ENCODE assay signal across 8 mouse cellular contexts in genomic region chr17:43518644-43519409, GRCm38 (mm10). TPM values are rescaled to one million over a fixed set of nuclear protein-coding genes. Genes with fewer than 3 reads are reported as not detected.
DNase-seq lines count a peak whose midpoint lies in the region; ATAC-seq and TF ChIP-seq lines count a peak whose summit lies in the region.

No protein-coding gene starts in this region.

- TF ChIP-seq CTCF in cortical plate, adult 2 months (IDR thresholded peaks at IDR 0.05; ENCODE audit: extremely low read depth, insufficient read depth, low read length): peak; percentile 68

- H3K27me3 ChIP-seq in intestine, embryonic 16.5 days (replicated peaks; ENCODE audit: control insufficient read depth, insufficient read depth, low read length): no peaks in the 10 kb centered on the region
- no peaks in the 10 kb centered on the region for H3K27me3 ChIP-seq in midbrain, embryonic 13.5 days

- no peak overlapping the region for H3K4me2 ChIP-seq in intestine, embryonic 16.5 days (ENCODE audit: low read depth, low read length)
- H3K4me2 ChIP-seq in midbrain, embryonic 13.5 days (replicated peaks): no peak overlapping the region

- no peak for ATAC-seq in CD4-positive, CD25-positive, alpha-beta regulatory T cell, adult 4 months
- peak; percentile 89 for ATAC-seq in intestine, embryonic 16.5 days
- ATAC-seq in midbrain, embryonic 13.5 days: peak; percentile 87

- DNase-seq in CD4-positive, CD25-positive, alpha-beta regulatory T cell, adult 2 months (ENCODE audit: low read depth, low spot score): peak; percentile 44
- DNase-seq in gastrocnemius, postnatal 36 days: peak; percentile 21 to 33
- peak; percentile 39 to 51 for DNase-seq in left cerebral cortex, postnatal 36 days (ENCODE audit: low spot score in 2 of 2)
- peak; percentile 18 to 72 for DNase-seq in spleen, postnatal 10 days (ENCODE audit: low spot score in 2 of 2)

- no peak overlapping the region for H3K27ac ChIP-seq in cortical plate, adult 2 months (ENCODE audit: insufficient read depth, low read length)
- no peak overlapping the region for H3K27ac ChIP-seq in intestine, embryonic 16.5 days (ENCODE audit: low read length)
- no peak overlapping the region for H3K27ac ChIP-seq in midbrain, embryonic 13.5 days

- H3K9ac ChIP-seq in intestine, embryonic 16.5 days (ENCODE audit: low read depth, low read length): no peak overlapping the region
- no peak overlapping the region for H3K9ac ChIP-seq in midbrain, embryonic 13.5 days (replicated peaks)

- 26% methylated on average over 18 of the region's 18 CpGs for WGBS in intestine, embryonic 16.5 days
- 27% methylated on average over 18 of the region's 18 CpGs for WGBS in midbrain, embryonic 13.5 days

- no peaks in the 10 kb centered on the region for H3K4me1 ChIP-seq in cortical plate, adult 2 months (ENCODE audit: control insufficient read depth, insufficient read depth, low read length)
- no peaks in the 10 kb centered on the region for H3K4me1 ChIP-seq in intestine, embryonic 16.5 days (ENCODE audit: control insufficient read depth, insufficient read depth, low read length)
- H3K4me1 ChIP-seq in midbrain, embryonic 13.5 days (replicated peaks): no peaks in the 10 kb centered on the region

- TF ChIP-seq POLR2A in cortical plate, adult 2 months (IDR thresholded peaks at IDR 0.05; ENCODE audit: extremely low read depth, insufficient read depth, low read length): no peak

- no peaks in the 10 kb centered on the region for H3K36me3 ChIP-seq in intestine, embryonic 16.5 days (ENCODE audit: control insufficient read depth, insufficient read depth, low read length)
- no peaks in the 10 kb centered on the region for H3K36me3 ChIP-seq in midbrain, embryonic 13.5 days

- no peak overlapping the region for H3K4me3 ChIP-seq in cortical plate, adult 2 months (ENCODE audit: insufficient read depth, low read length)
- no peak overlapping the region for H3K4me3 ChIP-seq in intestine, embryonic 16.5 days (ENCODE audit: low read length)
- no peak overlapping the region for H3K4me3 ChIP-seq in midbrain, embryonic 13.5 days (replicated peaks)

- intact Hi-C loops in gastrocnemius, postnatal 36 days (cut with DNase I): loop anchor here (1.0 kb wide), 1 partner anchor 87 kb away; no protein-coding TSS in a partner anchor
- intact Hi-C loops in left cerebral cortex, postnatal 36 days (cut with DNase I): loop anchor here (1.0 to 5.0 kb wide), 3 partner anchors 48 to 92 kb away; partner anchors contain the start of gene Pla2g7

- no peaks in the 10 kb centered on the region for H3K9me3 ChIP-seq in intestine, embryonic 16.5 days (ENCODE audit: control insufficient read depth, low read length)
- H3K9me3 ChIP-seq in midbrain, embryonic 13.5 days: peaks cover 7% of the 10 kb centered on the region; the same call in 1 of the 2 replicates

RNA-seq across cellular contexts. Expression of gene Mep1a, which starts 16.2 kb away (rescaled TPM):
- not detected for polyA plus RNA-seq in CD4-positive, CD25-positive, alpha-beta regulatory T cell, adult 4 months (2017; shearing (Covaris generic))
- polyA plus RNA-seq in cortical plate, adult 2 months (2012; rRNA removed): 0.02 TPM in 1 of 2 replicates, not detected in the other
- not detected for total RNA-seq in gastrocnemius, postnatal 36 days (2021)
- polyA plus RNA-seq in intestine, embryonic 16.5 days (2015; fragmentation: Nextera tagmentation; extraction: Ambion mirVana): 51.0 and 64.1 TPM in 2 replicates
- not detected for total RNA-seq in left cerebral cortex, postnatal 36 days (2021)
- polyA plus RNA-seq in midbrain, embryonic 13.5 days (2015; fragmentation: Nextera tagmentation; extraction: Ambion mirVana): 0.07 TPM in 1 of 2 replicates, not detected in the other

RNA-seq across cellular contexts. Expression of gene Ankrd66, which starts 24.6 kb away (rescaled TPM):
- not detected for polyA plus RNA-seq in CD4-positive, CD25-positive, alpha-beta regulatory T cell, adult 4 months (2017; shearing (Covaris generic))
- polyA plus RNA-seq in cortical plate, adult 2 months (2012; rRNA removed): 0.44 and 0.75 TPM in 2 replicates
- not detected for total RNA-seq in gastrocnemius, postnatal 36 days (2021)
- polyA plus RNA-seq in intestine, embryonic 16.5 days (2015; fragmentation: Nextera tagmentation; extraction: Ambion mirVana): 0.21 TPM in 1 of 2 replicates, not detected in the other
- total RNA-seq in left cerebral cortex, postnatal 36 days (2021): under 1 TPM in 1 of 2 experiments, not detected in 1; 0.32 TPM
- polyA plus RNA-seq in midbrain, embryonic 13.5 days (2015; fragmentation: Nextera tagmentation; extraction: Ambion mirVana): 0.20 TPM in 1 of 2 replicates, not detected in the other

RNA-seq across cellular contexts. Expression of gene Pla2g7, which starts 49.1 kb away (rescaled TPM):
- 1 to 10 TPM in 1 of 2 experiments, under 1 TPM in 1; 0.30 to 1.5 TPM for polyA plus RNA-seq in CD4-positive, CD25-positive, alpha-beta regulatory T cell, adult 4 months (2017; shearing (Covaris generic))
- 137 and 139 TPM in 2 replicates for polyA plus RNA-seq in cortical plate, adult 2 months (2012; rRNA removed)
- total RNA-seq in gastrocnemius, postnatal 36 days (2021): 10 to 100 TPM; 13.8 to 15.9 TPM
- polyA plus RNA-seq in intestine, embryonic 16.5 days (2015; fragmentation: Nextera tagmentation; extraction: Ambion mirVana): 14.0 and 14.2 TPM in 2 replicates
- 10 to 100 TPM; 72.1 to 86.8 TPM for total RNA-seq in left cerebral cortex, postnatal 36 days (2021)
- polyA plus RNA-seq in midbrain, embryonic 13.5 days (2015; fragmentation: Nextera tagmentation; extraction: Ambion mirVana): 7.3 and 8.2 TPM in 2 replicates

Comparison
In these comparisons a context has a peak if more than half of its experiments do, and no peak if none do; other contexts are left out.
1. RNA of gene Mep1a, which starts 16.2 kb away (polyA plus RNA-seq): 51.0 to 64.1 TPM in intestine, embryonic 16.5 days; 0.07 TPM in midbrain, embryonic 13.5 days, 0.02 TPM in cortical plate, adult 2 months and not detected in CD4-positive, CD25-positive, alpha-beta regulatory T cell, adult 4 months; every median in the first group is over 10 times any median in the second.
2. Peak in every context shown above with its lines, with median percentiles within 50 percentile points of each other: DNase-seq.